Mouse (Mus musculus): ENCODE measurements around the gene Msx1.
"Not testable (repeated sequence)": the region's sequence is repeated elsewhere in the genome, so short reads cannot be mapped to it uniquely, and the experiment has no call there.

Gene Msx1

DNA sequence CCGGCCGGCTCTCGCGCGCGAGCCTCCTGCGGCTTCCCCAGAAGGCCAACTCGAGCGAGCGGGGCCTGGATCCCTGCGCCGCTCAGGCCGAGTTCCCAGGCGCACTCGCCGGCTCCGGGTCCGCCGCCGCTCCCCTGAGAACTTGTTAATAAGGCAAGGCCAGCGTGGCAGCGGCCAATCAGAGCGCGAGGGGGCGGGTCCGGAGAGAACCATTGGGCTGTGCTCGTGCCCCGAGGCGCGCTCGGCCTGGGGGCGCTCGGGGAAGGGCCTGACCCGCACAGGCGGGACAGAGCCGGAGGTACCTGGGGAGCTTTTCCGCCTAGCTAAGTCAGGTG is at the start of gene Msx1:
TSS of gene Msx1 (minus strand) at position 123 of the 335 bp plus-strand sequence.
- DNase-seq = no peak

DNA sequence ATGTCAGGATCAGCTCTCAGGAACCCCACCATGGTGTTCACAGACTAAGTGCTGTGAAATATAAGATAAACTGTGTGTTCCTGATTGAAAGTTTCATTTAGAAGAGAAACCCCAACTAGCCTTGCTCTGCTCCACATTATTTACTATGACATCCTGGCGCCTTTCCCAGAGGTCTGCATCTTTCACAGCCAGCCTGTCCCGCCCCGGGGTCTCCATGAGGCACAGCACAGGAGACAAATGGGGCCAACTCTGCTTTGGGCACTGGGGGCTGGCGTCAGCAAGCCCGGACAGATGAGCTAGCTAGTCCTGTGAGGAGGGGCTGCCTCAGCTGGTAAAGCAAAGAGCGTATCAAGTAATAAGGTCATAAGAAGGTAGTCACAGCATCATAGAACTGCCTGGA is 41.1 kb upstream of the Msx1 start:
- DNase-seq = no peak

DNA sequence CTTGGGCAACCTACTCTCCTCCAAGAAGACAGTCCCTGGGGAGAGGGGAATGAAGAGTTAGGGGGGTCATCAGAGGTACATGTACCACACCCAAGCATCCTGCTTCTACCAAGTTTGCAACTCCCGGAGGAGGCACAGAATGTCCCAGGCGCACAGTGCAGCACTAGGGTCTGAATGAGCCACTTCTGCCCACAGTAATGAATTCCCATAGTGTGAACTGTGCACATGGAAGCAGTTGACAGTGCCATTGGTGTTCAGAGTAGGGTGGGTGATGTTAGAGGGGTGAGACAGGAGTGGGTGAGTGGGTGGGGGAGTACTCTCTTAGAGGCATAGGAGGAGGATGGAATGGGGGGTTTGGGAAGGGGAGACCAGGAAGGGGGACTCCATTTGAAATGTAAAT is 39.9 kb upstream of the Msx1 start:
- no peak for DNase-seq

DNA sequence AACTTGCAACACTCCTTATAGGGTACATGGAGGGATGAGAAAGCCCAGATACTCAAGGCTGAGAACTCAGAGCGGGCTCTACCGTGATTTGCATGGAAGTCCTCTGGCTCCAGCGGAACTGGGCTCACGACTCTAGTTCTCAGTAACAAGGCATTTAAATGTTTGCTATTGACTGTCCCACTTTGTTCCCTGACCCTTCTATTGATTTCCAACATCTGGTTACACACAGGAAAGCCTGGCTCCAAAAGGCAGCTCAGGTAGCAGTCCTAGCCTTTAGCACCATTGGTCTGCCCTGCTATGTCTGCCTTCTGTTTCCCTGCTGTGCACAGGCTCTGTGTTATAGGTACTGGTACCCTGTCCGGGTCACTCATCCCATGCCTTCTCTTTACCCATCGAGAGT is 36.5 kb upstream of the Msx1 start:
- no peak for DNase-seq

DNA sequence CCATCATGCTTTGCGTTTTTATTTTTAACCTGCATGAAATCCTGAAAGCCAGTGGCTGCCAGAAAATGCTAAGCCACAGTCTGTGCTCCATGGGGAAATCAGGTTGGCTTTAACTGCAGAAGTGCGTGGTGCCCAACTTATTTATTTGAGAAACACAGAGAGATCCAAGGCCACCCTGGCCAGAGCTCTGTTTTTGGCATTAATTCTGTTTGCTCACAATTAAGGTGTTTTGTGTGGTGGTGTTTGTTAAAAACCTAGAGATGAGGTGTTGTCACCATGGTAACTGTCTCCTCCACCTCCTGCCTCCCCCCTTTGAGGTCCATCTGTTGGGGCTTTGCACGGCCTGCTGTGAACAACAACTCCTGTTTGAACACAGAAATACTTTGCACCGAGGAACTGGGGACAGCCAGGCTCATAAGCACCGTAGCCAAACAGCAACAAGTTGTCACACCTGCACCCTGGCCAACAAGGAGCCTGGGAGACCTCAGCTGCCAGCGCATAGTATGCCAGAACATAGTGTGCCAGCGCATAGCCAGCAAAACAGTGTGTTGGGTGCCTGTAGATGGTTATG is 35.9 kb upstream of the Msx1 start:
- DNase-seq = no peak

DNA sequence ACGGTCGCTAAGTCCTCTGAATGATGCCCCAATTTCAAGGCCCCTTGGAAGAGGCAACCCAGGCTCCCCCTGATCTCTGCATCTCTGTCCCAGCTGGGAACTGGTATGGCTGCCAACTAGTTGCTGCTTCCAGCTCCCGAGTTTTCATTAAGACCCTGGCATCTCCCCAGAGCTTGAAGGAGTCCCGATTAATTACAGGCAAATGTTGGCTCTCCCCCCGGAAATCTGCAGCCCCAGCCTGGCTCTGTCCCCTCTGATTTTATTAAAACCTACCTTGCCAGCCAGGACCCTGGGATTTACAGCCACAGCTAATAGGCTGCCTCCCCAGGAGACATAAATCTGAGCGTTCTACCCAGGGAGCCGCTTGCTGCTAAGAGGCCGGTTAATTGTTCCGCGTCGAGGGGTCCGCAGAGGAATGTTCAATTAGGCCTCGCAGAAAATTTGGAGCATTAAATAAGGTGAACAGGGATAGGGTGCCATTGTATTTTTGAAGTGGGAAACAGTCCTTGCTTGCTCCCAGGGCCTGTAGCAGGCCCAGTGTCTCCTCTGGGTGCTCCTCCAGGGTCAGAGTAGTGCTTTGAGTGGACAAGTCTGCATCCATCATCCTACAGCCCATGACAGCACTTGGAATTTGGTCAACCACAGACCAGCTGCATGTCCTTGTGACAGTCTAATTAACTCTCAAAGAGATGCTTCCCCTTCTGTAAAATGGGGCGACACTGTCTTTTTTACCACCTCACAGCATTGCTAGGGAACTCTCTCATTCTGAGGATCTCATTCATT is 33.6 kb upstream of the Msx1 start:
- DNase-seq = no peak

DNA sequence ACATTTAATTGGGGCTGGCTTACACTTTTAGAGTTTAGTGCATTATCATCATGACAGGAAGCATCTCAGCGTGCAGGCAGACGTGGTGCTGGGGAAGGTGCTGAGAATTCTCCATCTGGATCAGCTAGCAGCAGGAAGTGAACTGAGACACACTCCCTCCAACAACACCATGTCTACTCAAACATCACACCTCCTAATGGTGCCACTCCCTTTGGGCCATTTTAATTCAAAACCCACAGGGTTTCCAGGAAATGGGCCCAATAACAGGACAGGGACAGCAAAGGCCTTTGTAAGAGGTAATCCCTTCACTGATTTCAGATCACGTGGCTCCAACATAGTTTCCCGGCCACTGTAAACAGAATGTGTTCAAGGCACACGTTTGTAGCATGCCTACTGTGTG is 31.7 kb upstream of the Msx1 start:
- DNase-seq = no peak

DNA sequence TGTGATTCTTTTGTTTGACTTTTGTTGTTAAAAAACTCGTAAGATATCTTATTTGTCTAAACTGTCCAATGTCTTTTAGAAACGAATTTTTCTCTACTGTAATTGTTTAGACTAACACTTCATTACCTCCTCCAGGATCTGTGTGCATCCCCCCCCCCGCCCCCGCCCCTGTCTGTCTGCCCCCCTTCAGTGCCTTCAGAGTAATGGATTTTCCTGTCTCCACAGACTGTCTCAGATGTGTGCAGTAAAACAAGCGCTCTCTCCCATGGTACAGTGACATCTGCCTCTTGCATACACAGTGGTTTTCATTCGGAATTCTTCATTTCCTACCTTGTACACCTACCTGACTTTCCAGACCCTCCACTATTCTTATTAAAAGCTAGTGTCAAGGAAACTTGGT is 29.9 kb upstream of the Msx1 start:
- DNase-seq = no peak

DNA sequence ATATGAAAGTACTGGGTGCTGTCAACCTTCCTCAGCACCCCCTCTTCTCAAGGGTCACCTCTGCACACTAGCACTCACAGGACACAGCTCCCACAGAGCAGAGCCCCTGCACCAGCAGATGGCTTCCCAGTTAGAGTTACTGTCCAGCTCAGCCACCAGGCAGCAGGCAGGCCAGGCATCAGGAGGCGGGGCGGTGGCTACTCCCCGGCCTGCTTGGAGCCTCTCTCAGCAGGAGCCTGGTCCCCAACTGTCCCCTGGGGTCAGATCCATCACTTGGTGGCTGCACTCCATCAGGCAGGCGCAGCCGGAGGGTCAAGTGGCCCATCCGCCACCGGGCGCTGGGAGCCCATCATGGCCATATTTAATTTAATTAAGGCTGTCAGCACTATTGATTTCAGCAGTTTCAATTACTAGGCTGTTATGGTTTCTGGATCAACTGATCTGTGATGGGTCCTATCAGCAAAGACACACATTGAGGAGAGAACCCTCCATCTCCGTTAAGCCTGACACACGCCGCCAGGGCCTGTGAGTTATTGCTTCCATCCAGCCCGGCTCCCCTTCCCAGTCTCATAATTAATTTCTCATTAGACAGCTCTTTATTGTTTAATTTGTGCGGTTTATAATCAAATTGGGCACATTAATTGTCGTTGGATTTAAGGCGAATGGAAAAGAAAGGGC is 27.1 kb upstream of the Msx1 start:
- no peak for DNase-seq

DNA sequence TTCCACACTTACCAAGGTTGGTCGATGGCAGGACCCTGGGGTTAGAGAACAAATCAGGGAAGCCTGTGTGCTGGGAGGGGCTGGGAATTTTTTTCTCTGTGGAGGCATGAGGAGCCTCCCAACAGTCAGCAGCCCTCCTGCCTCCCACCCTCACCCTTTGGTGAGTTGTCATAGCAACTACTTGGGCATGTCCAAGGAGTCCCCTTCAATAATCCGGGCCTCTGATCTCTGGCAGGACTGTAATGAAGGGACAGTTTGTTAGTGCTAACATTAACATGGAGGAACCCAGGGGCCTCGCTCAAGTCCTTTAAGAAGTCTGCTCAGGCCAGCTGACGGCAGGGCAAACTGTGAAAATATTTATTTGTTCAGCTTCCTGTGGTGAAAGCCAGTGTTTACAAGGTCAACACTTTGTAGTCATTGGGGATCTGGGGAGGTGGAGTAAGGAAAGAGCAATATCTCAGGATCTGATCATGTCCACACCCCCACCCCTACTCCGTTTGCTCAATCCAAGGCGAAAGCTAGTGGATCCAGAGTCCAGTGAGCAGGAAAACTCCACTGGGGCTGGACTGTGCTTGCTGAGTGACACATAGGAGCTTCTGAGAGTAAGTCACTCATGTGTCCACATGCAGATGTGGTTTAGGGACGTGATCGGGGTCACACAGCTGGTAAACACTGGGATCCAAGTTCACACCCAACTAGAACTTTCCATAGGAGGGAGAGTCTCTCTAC is 24.8 kb upstream of the Msx1 start:
- no peak for DNase-seq

DNA sequence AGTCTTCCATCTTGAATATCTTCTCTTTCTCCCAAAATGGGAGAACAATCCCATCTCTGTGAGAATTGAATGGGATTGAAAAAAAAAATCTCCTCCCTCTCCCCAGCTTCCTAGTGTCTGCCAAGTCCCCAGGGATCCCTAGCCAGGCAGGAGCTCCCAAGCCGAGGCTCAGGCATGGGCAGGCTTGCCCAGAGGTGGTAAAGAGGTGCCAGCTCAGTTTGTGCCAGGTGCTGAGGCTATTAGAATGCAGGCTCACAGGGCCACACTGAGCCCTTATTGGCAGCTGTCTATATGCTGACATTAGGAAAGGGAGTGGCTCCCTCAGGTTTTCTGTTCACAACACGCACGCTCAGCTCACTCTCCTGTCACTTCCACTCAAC is 11.9 kb upstream of the Msx1 start:
- DNase-seq = no peak

DNA sequence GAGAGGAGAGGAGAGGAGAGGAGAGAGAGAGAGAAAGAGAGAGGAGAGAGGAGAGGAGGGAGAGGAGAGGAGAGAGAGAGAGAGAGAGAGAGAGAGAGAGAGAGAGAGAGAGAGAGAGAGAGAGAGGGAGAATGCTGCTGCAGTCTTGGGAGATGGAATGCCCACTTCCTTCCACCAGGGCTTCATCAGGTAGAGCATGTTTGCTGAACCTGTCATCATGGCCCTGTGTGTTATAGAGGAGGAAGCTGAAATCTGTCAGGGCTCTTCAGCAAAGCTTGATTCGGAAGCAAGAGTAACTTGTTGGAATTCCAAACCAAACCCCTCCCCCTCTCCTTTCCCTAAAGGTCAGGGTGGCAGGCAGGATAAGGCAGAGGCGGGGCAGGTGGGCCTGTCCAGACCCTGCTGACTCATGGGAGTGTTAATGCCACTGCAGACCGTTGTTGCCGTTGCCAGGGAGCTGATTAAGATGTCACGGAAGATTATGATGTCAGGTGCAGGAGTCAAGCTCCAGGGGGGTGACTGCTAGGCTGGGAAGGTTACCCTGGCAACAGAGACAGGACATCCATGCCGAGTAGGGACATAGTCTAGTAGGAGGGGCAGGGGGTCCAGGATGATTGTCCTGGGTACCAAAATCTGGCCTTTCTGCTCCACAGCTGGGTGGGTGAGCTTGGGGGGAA is 11.3 kb upstream of the Msx1 start:
- DNase-seq = no peak

DNA sequence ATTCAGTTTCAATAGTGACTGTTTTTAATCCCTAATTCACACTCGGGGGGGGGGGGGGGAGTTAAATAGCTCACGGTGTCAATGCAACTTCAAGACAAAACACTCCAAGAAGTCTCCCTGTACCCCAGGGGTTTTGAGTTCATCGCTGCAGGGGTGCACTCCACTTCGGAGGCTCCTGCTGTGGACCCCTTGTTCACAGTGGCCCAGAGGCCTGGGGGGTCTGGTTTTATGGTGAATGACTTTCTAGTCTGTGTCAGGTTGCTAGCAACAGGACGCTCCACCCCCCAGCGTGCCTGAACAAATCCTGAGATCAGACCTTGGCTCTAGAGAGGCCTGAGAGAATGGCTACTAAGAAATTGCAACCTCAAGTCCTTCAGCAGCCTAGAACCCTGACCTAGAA is 8.4 kb upstream of the Msx1 start:
- DNase-seq = no peak

DNA sequence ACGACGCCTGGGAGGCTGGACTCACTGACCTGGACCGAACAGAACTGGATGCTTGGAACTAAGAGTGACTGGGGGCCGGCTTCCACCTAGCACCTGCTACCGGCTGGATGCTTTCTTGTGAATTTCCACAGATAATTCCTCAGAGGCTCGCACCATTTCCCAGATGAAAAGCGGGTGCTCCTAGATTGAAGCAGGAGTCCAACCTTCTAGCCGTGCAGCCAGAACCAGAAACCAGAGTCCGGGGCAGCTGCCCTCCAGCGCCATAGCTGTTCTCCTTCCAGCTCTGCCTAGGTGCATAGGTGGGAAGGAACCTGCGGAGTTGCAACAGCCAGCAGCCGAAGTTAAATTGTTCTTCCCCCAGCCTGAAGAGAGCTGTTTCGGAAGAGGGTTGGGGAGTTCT is 7.6 kb upstream of the Msx1 start:
- no peak for DNase-seq

DNA sequence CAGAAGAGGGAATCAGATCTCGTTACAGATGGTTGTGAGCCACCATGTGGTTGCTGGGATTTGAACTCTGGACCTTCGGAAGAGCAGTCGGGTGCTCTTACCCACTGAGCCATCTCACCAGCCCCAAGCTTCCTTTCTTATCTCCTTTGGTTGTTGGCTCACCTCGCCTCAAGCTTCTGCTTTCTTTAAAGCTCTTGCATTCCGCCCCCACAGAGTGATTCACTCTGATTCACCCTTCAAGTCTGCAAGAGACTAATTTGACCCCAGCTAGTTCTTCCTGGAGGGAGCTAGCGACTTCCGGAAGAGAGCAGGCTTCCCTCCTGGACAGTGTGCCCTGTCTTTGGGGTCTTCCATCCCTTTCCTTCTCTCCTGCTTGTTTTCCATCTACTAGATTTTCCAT is 6.1 kb upstream of the Msx1 start:
- DNase-seq = not testable (repeated sequence)

DNA sequence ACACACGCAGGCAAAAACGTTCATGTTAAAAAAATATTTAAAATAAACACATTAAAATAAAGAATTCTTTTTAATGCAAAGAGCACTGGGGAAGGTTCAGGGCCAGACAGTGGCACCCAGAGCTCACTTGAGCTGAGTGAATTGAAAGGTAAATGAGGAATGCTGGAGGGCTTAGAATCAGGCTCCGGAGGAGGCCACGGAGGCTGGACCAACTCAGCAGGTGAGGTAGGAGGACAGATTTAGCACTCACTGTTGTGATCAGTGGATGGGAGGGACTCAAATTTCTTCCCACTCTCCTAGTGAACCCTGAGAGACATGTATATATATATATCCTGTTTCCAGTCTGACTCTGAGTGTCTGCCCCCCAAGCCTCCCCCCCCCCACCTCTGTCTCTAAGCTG is 5.5 kb upstream of the Msx1 start:
- DNase-seq = no peak

DNA sequence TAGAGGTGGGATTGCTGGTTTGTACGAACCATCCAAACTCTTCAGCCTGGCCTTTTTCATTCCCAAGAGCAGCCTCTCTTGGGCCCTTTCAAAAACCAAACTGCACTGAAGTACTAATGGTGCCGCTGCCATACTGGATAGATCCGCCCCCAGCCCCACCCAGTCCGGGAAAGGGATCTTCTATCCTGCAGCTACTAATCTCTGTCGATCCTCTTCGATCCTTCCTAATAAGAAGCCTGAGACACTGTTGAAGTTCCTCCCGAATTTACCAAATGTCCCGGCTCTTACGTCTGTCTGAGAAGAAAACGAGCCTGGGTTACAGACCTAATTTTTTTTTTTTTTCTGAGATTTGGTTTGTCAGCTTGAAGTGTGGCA is 4.9 kb upstream of the Msx1 start:
- no peak for DNase-seq

DNA sequence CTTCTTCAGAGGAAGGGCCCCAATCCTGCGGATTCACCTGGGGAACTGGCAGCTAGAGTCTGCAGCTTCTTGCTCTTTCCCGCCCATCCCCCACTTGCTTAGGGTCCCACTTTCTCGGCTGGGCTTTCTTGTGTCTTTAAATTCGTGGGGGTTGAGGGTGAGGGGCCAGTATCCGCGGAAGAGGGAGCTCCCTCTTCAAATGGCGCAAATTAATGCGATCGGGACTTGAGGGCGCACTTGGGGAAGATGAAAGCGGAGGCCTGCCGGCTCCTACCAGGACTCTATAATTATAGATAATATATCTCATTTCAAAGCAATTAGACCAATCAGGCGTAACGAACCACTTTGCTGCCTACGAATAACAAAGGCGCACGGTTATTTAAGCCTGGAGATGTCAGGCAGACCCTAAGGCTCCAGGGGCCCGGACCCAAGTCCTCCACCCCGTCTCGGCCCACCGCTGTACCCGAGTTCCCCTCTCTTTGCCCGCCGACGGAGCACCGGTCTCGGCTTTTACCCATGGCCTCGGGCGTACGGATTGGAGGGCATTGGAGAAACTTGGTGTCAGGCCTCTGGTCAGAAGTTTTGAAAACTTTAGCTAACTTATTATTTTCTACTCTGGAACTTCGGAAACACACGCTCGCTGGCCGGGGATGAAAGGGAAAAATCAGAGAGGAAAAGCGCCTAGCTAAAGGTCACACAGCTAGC is 4.4 kb upstream of the Msx1 start:
- DNase-seq = no peak

DNA sequence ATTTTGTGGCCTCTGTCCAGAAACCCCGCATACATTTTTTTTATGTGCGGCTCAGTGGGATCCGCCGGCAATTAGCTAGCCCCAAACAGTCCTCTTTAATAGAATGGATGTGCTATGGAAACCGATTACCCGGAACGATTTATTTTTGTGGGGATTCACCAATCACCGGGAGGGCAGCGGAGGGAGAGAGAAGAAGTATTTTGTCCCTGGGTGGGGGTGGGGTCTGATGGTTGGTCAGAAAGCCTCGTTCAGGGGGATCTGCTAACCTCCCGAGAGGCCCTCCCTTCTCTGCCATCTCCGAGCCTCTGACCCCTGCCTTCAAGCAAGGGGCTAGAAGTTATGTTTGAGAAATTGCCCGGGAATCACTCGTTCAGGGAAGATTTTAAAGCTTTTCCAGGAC is 3.6 kb upstream of the Msx1 start:
- no peak for DNase-seq

DNA sequence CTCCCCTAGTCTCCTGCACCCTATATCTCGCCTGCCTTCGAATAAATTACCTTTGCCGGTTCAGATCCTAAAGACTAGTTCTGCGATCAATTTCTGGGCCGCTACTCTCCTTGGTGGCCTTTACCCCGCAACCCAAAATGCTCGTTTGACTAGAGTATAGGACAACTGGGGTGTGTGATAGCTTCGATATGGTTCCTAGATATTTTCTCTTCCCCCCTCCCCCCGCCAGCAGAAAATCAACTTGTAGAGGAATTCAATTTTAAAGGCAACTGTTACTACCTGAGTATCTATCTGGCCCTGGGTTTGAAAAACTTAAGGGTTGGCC is 3.2 kb upstream of the Msx1 start:
- no peak for DNase-seq

DNA sequence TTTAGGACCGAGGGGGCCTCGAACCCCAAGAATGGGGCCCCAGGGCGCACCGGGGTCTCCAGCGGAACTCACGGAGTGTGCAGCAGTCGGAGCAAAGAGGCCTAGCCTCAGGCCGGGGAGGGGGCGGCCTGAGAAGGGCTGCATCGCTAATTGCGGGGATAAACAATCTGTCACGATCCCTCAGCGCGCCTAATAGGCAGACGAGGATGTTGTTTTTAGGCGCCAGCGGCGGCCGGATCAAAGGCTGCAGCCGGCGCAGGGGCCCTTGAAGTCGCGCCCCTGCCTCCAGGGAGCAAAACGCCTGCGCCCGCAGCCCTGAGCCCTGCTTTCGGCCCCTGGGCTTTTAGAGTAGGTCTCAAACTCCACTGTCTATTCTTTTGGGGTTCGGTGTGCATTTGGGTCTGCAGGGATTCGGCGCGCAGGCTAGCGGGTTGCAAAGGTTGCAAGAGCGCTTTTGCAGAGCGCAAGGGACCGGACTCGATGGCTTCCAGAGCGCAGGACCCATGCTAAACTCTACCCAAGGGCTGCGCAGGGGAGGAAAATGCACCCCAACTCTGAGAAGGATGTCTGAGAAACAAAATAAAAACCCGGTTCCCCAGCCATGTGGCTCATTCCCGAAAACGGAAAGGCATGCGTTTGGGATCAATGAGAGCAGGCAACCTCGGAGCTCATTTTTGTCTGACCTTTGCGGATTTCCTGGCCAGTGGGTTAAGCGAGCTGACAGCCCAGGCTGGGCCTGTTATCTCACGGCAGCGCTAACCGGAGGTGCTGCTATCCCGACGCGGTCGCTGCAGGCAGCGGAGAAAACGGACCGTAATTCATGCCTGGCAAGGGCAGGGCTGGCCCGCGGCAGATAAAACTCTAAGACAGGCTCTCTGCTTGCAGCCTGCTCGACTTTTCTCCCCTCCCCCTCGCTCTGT is 2.6 kb upstream of the Msx1 start:
- DNase-seq = no peak

Data from B cell, adult 2 months (primary cell).